Mouse (Mus musculus): ENCODE measurements around the gene Pm20d2. TPM values are rescaled to one million over a fixed set of nuclear protein-coding genes. Genes with fewer than 3 reads are reported as not detected.

Pm20d2 gene
- polyA plus RNA-seq, 1 experiment from 2014 or later, result 2.4 TPM

DNA sequence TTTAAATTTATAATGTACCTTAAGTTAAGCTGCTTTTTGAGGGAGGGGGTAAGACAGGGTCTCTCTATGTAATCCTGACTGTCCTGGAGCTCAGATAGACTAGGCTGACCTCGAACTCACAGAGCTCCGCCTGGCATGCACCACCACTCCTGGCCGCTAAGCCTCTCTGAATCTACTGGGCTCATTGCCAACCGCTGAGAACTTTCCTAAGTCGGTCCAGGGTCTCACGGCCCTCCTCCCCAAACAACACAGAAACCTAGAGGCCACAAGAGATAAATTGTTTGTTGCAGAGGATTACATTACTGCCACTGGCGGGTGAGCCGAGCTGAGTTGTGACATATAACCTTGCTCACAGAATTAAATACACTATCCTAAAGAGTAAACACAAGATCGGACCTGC, 1.4 kb downstream of the Pm20d2 start:
- Histone ChIP-seq H3K27me3 (no peaks in the 10 kb centered on the region), H3K4me1 (replicated peaks) (peaks cover 14% of the 10 kb centered on the region), H3K36me3 (peaks cover 8% of the 10 kb centered on the region), H3K4me2 (peak overlapping the region; percentile 77), H3K9ac (peak overlapping the region; percentile 11; the same call in 1 of the 2 replicates), H3K9me3 (no peaks in the 10 kb centered on the region), H3K27ac (replicated peaks) (peak overlapping the region; percentile 96; the same call in 1 of the 2 replicates), H3K4me3 (peak overlapping the region; percentile 82)
- WGBS, result 17% methylated on average over 9 of the region's 9 CpGs
- no peak for ATAC-seq (ENCODE audit: low FRiP score, low read depth)

DNA sequence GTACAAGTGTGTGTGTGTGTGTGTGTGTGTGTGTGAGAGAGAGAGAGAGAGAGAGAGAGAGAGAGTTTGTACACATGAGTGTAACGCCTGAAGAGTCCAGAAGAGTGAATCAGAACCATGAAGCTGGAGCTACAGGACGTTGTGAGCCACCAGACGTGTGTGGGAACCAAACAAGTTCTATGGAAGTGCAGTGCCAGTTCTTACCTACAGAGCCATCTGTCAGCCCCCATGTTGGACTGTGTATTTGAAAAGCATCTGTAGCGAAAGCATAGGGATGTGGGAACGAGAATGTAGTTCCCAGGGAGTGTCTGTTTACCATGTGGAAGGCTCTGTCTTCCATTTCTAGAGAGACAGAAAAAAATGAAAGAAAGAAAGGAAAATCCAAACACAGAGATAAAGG, 6.1 kb downstream of the Pm20d2 start:
- WGBS, result 87% methylated on average over 5 of the region's 5 CpGs
- Histone ChIP-seq H3K27me3 (no peaks in the 10 kb centered on the region), H3K9me3 (no peaks in the 10 kb centered on the region)

DNA sequence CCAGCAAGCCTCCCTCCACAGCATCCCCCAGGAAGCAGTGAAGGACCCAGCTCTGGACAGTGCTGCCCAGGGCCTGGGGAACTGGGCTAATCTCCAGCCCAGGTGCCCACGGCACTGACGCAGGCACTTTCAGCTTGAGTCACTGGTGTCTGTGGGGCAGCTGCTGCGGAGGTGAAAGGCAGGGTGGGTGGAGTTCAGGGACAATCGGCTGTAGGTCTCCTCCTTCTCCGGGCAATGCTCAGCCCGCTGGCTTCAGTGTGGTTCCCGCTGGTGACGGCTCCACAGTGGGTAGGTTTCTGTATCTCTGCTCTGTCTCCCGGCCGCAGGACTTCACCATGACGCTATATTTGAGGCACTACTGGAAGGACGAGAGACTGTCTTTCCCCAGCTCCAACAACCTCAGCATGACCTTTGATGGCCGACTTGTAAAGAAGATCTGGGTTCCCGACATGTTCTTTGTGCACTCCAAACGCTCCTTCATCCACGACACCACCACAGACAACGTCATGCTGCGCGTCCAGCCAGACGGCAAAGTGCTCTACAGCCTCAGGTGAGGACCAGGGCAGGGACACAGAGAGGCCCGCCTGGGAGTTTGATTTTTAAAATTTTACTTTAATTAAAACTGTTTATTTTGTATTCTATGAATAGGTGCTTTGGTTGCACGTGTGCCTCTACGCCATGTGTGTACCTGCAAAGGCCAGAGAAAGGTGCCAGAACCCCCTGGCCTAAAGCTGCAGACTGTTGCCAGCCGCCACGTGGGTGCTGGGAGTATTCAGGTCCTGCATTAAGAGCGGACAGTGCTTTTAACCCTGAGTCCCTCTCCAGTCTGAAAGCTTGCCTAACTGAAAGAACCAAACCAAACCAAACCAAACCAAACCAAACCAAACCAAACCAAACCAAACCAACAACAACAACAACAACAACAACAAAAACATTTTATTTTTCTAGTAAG, 37.2 kb downstream of the Pm20d2 start:
- no peaks in the 10 kb centered on the region for H3K27me3 ChIP-seq
- WGBS, result 88% methylated on average over 26 of the region's 26 CpGs

More for the DNA sequence above, 6.1 kb downstream of the Pm20d2 start:
- ATAC-seq (ENCODE audit: low FRiP score, low read depth), result no peak
- no peak overlapping the region for H3K4me2 ChIP-seq
- H3K27ac ChIP-seq (replicated peaks), result no peak overlapping the region
- peaks cover 37% of the 10 kb centered on the region for H3K36me3 ChIP-seq
- peaks cover 11% of the 10 kb centered on the region for H3K4me1 ChIP-seq (replicated peaks)
- no peak overlapping the region for H3K4me3 ChIP-seq
- no peak overlapping the region for H3K9ac ChIP-seq

DNA sequence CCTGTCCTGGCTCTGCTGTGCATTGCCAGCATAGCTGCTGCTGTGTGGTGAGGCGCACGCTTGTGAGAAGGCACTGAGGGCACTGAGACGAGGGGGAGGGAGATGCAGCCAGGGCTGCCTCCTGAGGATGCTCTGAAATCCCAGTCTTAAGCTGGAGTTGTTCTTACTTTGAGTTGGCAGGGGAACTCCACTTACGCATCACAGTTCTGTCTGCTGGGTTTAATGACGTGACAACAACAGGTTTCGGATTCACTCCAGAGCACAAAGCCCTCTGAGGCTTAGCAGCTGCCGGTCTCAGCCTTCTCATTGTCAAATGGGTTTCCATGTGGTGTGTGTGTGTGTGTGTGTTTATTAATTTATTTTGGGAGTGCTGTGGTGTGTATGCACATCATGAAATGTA, 40.4 kb downstream of the Pm20d2 start:
- Histone ChIP-seq H3K4me2 (no peak overlapping the region), H3K4me3 (no peak overlapping the region), H3K36me3 (no peaks in the 10 kb centered on the region), H3K9ac (no peak overlapping the region), H3K4me1 (replicated peaks) (no peaks in the 10 kb centered on the region), H3K9me3 (no peaks in the 10 kb centered on the region), H3K27ac (replicated peaks) (no peak overlapping the region), H3K27me3 (no peaks in the 10 kb centered on the region)
- WGBS, result 60% methylated on average over 7 of the region's 7 CpGs
- no peak for ATAC-seq (ENCODE audit: low FRiP score, low read depth)

More for the DNA sequence above, 37.2 kb downstream of the Pm20d2 start:
- no peak overlapping the region for H3K9ac ChIP-seq
- no peak overlapping the region for H3K4me2 ChIP-seq
- no peaks in the 10 kb centered on the region for H3K4me1 ChIP-seq (replicated peaks)
- H3K4me3 ChIP-seq, result no peak overlapping the region
- no peak for ATAC-seq (ENCODE audit: low FRiP score, low read depth)
- H3K27ac ChIP-seq (replicated peaks), result no peak overlapping the region
- H3K36me3 ChIP-seq, result no peaks in the 10 kb centered on the region
- no peaks in the 10 kb centered on the region for H3K9me3 ChIP-seq

DNA sequence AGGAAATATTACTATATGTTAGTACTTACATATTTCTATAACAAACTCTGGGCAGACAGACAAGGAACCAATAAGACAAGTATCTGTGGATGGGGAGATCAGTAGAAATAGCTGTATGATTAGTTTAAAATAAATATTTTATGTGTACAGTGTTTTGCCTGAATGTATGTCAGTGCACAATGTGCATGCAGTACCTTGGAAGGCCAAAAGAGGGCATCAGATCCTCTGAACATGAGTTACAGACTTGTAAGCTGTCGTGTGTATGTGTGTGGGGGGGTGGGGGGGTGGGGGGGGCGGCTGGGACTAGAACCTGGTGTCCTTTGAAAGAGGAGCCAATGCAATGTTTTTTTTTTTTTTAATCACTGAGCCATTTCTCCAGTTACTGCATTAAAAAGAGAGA, 41.7 kb downstream of the Pm20d2 start:
- H3K9me3 ChIP-seq, result no peaks in the 10 kb centered on the region
- no peak for ATAC-seq (ENCODE audit: low FRiP score, low read depth)
- no peak overlapping the region for H3K4me2 ChIP-seq
- 0% methylated on average over 2 of the region's 2 CpGs for WGBS
- no peak overlapping the region for H3K4me3 ChIP-seq
- H3K9ac ChIP-seq, result no peak overlapping the region
- no peak overlapping the region for H3K27ac ChIP-seq (replicated peaks)
- no peaks in the 10 kb centered on the region for H3K27me3 ChIP-seq
- H3K36me3 ChIP-seq, result no peaks in the 10 kb centered on the region
- H3K4me1 ChIP-seq (replicated peaks), result no peaks in the 10 kb centered on the region

DNA sequence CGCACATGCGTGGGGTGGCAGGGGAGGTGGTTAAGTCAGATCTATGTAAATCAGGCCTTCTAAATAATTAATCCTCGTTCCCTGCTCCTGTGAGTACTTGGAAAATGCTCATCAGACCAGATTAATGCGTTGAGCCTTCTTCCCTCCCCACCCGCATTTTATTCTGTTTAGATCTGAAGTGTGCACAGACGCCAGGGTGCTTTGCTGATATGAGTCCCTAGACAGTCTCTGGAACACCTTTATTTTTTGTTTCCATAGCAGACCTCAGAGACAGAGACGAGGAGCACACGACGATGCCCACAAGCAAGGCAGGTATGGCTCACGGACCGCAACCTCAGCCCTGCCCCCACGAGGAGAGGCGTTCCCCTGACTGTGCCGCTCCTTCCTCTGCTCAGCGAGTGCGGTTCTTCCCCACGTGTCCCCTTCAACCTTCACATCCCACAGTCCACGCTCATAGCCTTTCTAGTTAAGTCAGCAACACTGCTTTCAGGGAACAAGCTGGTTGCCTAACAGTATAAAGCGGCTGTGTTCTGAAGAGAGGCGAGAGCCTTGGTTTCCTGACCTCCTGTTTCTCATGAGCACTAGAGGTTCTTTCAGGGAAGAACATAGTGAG, 42.8 kb downstream of the Pm20d2 start:
- WGBS, result 42% methylated on average over 20 of the region's 20 CpGs
- no peaks in the 10 kb centered on the region for H3K9me3 ChIP-seq
- no peaks in the 10 kb centered on the region for H3K27me3 ChIP-seq
- peak overlapping the region; percentile 24 for H3K4me2 ChIP-seq
- no peaks in the 10 kb centered on the region for H3K4me1 ChIP-seq (replicated peaks)
- no peak overlapping the region for H3K9ac ChIP-seq
- H3K36me3 ChIP-seq, result no peaks in the 10 kb centered on the region
- H3K27ac ChIP-seq (replicated peaks), result no peak overlapping the region
- no peak overlapping the region for H3K4me3 ChIP-seq
- peak; percentile 38; the same call in 1 of the 2 replicates for ATAC-seq (ENCODE audit: low FRiP score, low read depth)

DNA sequence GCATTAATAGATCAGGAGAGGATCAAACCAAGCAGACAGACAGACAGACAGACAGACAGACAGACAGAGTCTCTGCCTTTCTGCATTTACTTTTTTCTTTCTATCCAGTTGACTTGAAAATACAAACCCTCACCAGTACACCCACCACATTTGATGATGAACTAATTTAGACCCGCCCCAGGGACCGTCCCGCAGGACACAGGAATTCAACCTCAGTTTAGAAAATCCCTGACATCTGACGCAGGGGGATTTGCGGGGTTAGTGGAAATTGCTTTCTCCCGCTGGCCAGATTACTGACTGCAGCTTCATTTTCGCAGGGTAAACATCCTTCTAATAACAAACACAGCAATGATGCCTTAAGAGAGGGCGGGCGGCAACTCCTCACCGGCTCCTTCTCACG, 57.3 kb downstream of the Pm20d2 start, which contains the start of gene Gabrr1:
Gene Gabrr1, plus strand, starts transcription at position 301 of the 400 bp plus-strand sequence.
- Histone ChIP-seq H3K27ac (replicated peaks) (no peak within 1 kb of the TSS), H3K27me3 (no peaks in the 10 kb centered on the region), H3K4me1 (replicated peaks) (no peaks in the 10 kb centered on the region), H3K36me3 (no peaks in the 10 kb centered on the region), H3K4me3 (no peak within 1 kb of the TSS), H3K4me2 (no peak within 1 kb of the TSS), H3K9ac (no peak within 1 kb of the TSS), H3K9me3 (no peaks in the 10 kb centered on the region)
- ATAC-seq (ENCODE audit: low FRiP score, low read depth), result no peak
- WGBS, result 73% methylated on average over 11 of the region's 11 CpGs

DNA sequence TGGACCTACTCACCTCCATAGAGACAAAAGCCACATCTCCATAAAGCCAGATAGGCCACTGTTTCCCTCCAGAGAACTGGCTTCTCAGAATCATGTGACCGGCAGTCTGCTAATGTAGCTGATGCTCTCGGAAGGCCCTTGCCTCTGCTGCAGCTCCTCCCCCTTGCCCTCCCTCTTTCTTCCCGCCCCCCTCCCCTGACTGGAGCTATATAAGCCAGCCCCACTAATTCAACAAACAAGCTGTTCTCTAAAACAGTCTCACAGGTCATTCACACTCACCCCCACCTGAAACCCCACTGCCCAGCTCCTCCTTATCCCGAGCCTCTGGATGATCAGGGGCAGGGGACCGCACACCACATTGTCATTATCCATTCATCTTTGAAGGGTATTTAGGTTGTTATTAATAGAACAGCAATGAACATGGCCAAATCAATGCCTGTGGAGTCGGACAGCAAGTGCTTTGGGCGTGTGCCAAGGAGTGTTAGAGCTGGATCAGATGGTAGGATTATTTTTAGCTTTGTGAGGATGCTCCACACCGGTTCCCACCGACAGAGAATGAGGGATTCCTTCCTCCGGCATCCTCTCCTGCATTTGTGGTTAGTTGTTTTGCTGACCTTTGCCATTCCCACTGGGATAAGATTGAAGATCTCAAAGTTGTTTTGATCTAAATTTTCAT, 64.0 kb downstream of the Pm20d2 start:
- ATAC-seq (ENCODE audit: low FRiP score, low read depth), result no peak
- no peaks in the 10 kb centered on the region for H3K4me1 ChIP-seq (replicated peaks)
- WGBS, result 70% methylated on average over 10 of the region's 10 CpGs

DNA sequence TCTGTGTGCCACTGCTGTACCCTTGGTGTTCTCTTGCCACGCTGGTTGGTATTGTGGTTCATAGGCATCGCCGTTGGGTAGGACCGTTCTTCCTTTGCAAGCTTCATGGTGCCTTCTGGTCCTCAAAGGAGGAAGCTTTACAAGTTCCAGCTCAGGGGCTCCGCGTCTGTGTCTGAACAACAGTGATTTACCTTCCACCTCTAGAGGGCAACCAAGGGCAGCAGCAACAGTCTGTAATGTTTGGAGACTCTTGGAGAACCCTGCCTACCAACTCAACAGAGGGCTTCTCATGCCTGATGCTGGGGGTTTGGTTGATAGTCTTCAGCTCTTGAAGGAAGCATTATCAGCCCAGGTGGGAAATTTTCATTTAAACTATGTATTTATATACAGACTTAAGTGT, 65.0 kb downstream of the Pm20d2 start:
- Histone ChIP-seq H3K36me3 (no peaks in the 10 kb centered on the region), H3K27me3 (no peaks in the 10 kb centered on the region), H3K4me1 (replicated peaks) (no peaks in the 10 kb centered on the region), H3K4me2 (no peak overlapping the region), H3K27ac (replicated peaks) (no peak overlapping the region), H3K9me3 (no peaks in the 10 kb centered on the region), H3K4me3 (no peak overlapping the region), H3K9ac (no peak overlapping the region)
- WGBS, result 76% methylated on average over 6 of the region's 6 CpGs
- ATAC-seq (ENCODE audit: low FRiP score, low read depth), result no peak

More for the DNA sequence above, 64.0 kb downstream of the Pm20d2 start:
- Histone ChIP-seq H3K9ac (no peak overlapping the region), H3K36me3 (no peaks in the 10 kb centered on the region), H3K9me3 (no peaks in the 10 kb centered on the region), H3K27ac (replicated peaks) (no peak overlapping the region), H3K27me3 (no peaks in the 10 kb centered on the region), H3K4me3 (no peak overlapping the region), H3K4me2 (no peak overlapping the region)

Other genes starting within 250 kb of the Pm20d2 start
- 23.4 and 26.9 TPM in 2 replicates for gene Ankrd6, start 238.9 kb downstream of the Pm20d2 start, polyA plus RNA-seq (2015; fragmentation: Nextera tagmentation; extraction: Ambion mirVana)
- gene Rragd, start 206.7 kb downstream of the Pm20d2 start, polyA plus RNA-seq (2015; fragmentation: Nextera tagmentation; extraction: Ambion mirVana), result 32.5 and 37.1 TPM in 2 replicates
- 67.8 and 71.3 TPM in 2 replicates for gene Ube2j1, start 158.3 kb downstream of the Pm20d2 start, polyA plus RNA-seq (2015; fragmentation: Nextera tagmentation; extraction: Ambion mirVana)
- 0.28 and 0.34 TPM in 2 replicates for gene Gabrr2, start 126.7 kb downstream of the Pm20d2 start, polyA plus RNA-seq (2015; fragmentation: Nextera tagmentation; extraction: Ambion mirVana)
- 0.23 and 0.25 TPM in 2 replicates for gene Gabrr1, start 57.2 kb downstream of the Pm20d2 start, polyA plus RNA-seq (2015; fragmentation: Nextera tagmentation; extraction: Ambion mirVana)
- gene Srsf12, start 19.3 kb upstream of the Pm20d2 start, polyA plus RNA-seq (2015; fragmentation: Nextera tagmentation; extraction: Ambion mirVana), result 60.7 and 65.2 TPM in 2 replicates
- gene Pnrc1, start 100.4 kb upstream of the Pm20d2 start, polyA plus RNA-seq (2015; fragmentation: Nextera tagmentation; extraction: Ambion mirVana), result 56.7 and 57.7 TPM in 2 replicates
- gene Rngtt, start 120.6 kb upstream of the Pm20d2 start, polyA plus RNA-seq (2015; fragmentation: Nextera tagmentation; extraction: Ambion mirVana), result 19.0 and 19.3 TPM in 2 replicates

Measured in hindbrain, embryonic 15.5 days (tissue).